Mouse (Mus musculus) midbrain, embryonic 16.5 days (tissue): ENCODE results near the gene Rpusd2. TPM values are rescaled to one million over a fixed set of nuclear protein-coding genes. Genes with fewer than 3 reads are reported as not detected.
"Not testable (repeated sequence)": the region's sequence is repeated elsewhere in the genome, so short reads cannot be mapped to it uniquely, and the experiment has no call there.

Experiments
- ATAC-seq: fragments of 200-750 bp; cut with Nextera tagmentation; 2 replicates; pipeline ENCODE4 v1.8.0; 2017; ENCODE audit warnings: moderate TSS enrichment
- H3K27ac ChIP-seq: fragments of 300-500 bp; sonication (generic); 2 replicates; pipeline ENCODE4 v1.5.1; 2014; ENCODE audit warnings: mild to moderate bottlenecking, low read length, mixed read lengths
- H3K27me3 ChIP-seq: fragments of 300-500 bp; sonication (generic); 2 replicates; pipeline ENCODE4 v1.6.1; 2014; ENCODE audit warnings: low read depth, low read length, mixed read lengths; ENCODE audit not compliant: control insufficient read depth, insufficient read depth
- H3K36me3 ChIP-seq: fragments of 300-500 bp; sonication (generic); 2 replicates; pipeline ENCODE4 v1.6.1; 2014; ENCODE audit warnings: mild to moderate bottlenecking, low read length, moderate library complexity, mixed read lengths; ENCODE audit not compliant: control insufficient read depth, insufficient read depth
- H3K4me1 ChIP-seq: fragments of 300-500 bp; sonication (generic); 2 replicates; pipeline ENCODE4 v1.6.1; 2014; ENCODE audit warnings: mild to moderate bottlenecking, low read length, mixed read lengths; ENCODE audit not compliant: control insufficient read depth, insufficient read depth
- H3K4me2 ChIP-seq: fragments of 300-500 bp; sonication (generic); 2 replicates; pipeline ENCODE4 v1.6.1; 2014; ENCODE audit warnings: mild to moderate bottlenecking, low read length, mixed read lengths
- H3K4me3 ChIP-seq: fragments of 300-500 bp; sonication (generic); 2 replicates; pipeline ENCODE4 v1.5.1; 2014; ENCODE audit warnings: low read depth, mild to moderate bottlenecking, low read length, moderate library complexity, mixed read lengths
- H3K9ac ChIP-seq: fragments of 300-500 bp; sonication (generic); 2 replicates; pipeline ENCODE4 v1.6.1; 2014; ENCODE audit warnings: low read depth, low read length, mixed read lengths
- H3K9me3 ChIP-seq: fragments of 300-500 bp; sonication (generic); replicated peaks from 2 replicates; pipeline ENCODE4 v1.6.1; 2014; ENCODE audit warnings: mild to moderate bottlenecking, low read length, mixed read lengths; ENCODE audit not compliant: control insufficient read depth, poor library complexity, severe bottlenecking
- WGBS: fragments of 180-500 bp; shearing (Covaris S2); extraction: QIAGEN DNeasy Blood & Tissue Kit; methylation state at CpG from one replicate; pipeline ENCODE4 v1.1.7; 2014; 5-methylcytosine and 5-hydroxymethylcytosine counted together
- polyA plus RNA-seq: library from polyadenylated mRNA; unstranded; fragments of >200 nt; fragmentation: Nextera tagmentation; extraction: Ambion mirVana; gene quantifications from 2 replicates; pipeline ENCODE4 v1.2.1, GENCODE M21; 2015

The Rpusd2 gene
- polyA plus RNA-seq, 1 experiment from 2014 or later: 4.5 TPM

DNA sequence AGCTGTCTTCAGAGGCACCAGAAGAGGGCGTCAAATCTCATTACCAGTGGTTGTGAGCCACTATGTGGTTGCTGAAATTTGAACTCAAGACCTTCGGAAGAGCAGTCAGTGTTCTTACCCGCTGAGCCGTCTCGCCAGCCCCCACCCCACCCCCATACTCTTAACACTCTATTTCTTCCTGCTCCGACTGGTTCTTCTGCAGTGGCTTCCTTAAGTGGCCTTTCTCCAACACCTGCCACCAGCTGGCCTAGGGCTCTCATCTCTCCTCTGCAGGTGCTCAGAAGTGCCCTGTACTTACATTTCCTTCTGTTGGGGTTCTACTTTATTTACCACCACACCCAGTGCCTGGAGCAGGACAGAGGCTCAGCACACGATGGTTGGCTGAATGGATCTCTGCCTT, 19.6 kb upstream of the Rpusd2 start:
- Histone ChIP-seq H3K36me3 (peaks cover 9% of the 10 kb centered on the region), H3K27me3 (no peaks in the 10 kb centered on the region), H3K4me1 (peaks cover 3% of the 10 kb centered on the region; the same call in 1 of the 2 replicates), H3K4me3 (no peak overlapping the region), H3K9me3 (no peaks in the 10 kb centered on the region), H3K9ac (no peak overlapping the region), H3K27ac (no peak overlapping the region), H3K4me2 (no peak overlapping the region)
- no peak for ATAC-seq
- 84% methylated on average over 7 of the region's 7 CpGs for WGBS

DNA sequence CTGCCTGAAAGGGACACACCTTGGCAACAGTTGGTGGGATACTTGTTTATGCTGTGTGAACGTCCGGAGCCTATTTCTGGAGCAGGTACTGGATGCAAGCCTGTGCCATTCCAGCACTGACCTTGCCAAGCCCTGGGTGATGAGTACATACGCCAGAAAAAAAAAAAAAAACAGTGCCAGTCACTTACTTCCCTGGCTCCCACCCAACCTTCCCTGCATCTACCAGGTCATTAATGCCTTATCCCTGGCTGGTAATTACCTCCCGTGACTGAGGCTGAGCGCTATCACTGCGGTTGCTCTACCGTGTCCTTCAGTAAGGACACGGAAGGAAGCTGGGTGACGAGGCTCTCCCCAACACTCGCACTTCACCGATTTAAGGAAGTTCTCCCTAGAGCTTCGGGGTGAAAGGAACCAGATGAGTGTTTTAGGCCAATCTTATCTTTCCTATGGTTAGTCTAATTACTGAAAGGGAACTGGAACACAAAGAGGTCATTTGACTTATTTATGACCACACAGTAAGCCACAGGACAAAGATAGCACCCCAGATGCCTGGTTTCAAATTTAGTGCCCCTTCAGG, 18.9 kb upstream of the Rpusd2 start:
- Histone ChIP-seq H3K27ac (no peak overlapping the region), H3K36me3 (peaks cover 9% of the 10 kb centered on the region), H3K27me3 (no peaks in the 10 kb centered on the region), H3K9ac (no peak overlapping the region), H3K4me3 (no peak overlapping the region), H3K4me1 (peaks cover 3% of the 10 kb centered on the region; the same call in 1 of the 2 replicates), H3K4me2 (no peak overlapping the region), H3K9me3 (no peaks in the 10 kb centered on the region)
- ATAC-seq: no peak
- WGBS: 78% methylated on average over 12 of the region's 12 CpGs

DNA sequence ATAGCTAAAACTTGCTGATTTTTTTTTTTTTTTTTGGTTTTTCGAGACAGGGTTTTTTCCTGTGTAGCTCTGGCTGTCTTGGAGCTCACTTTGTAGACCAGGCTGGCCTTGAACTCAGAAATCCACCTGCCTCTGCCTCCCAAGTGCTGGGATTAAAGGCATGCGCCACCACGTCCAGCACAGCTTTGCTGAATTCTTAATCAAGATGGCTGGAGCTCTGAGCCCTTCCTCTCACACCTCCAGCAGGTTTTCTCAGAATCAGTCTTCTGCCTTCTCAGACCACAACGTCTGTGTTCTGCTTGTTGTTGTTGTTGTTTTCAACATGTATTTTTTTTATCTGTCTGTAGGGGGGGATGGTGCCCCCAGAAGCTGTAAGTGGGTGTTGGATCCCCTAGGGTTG, 18.3 kb upstream of the Rpusd2 start:
- H3K4me1 ChIP-seq, H3K4me3 ChIP-seq, ATAC-seq, H3K27ac ChIP-seq, H3K9me3 ChIP-seq, H3K27me3 ChIP-seq, H3K9ac ChIP-seq, H3K4me2 ChIP-seq: not testable (repeated sequence)
- WGBS: 70% methylated on average over 4 of the region's 4 CpGs
- peaks cover 14% of the 10 kb centered on the region for H3K36me3 ChIP-seq

DNA sequence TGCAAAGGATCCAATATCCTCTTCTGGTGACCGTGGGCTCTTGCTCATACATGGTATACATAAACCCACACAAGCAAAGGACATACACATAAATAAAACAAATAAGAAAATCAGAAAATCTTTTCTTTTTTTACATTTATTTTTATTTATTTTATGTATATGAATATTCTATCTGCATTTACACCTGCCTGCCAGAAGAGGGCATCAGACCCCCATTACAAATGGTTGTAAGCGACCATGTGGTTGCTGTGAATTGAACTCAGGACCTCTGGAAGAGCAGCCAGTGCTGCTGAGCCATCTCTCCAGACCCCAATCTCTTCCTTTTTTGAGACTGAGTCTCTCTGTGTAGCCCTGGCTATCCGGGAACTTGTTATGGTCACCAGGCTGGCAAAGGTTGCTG, 16.9 kb upstream of the Rpusd2 start:
- Histone ChIP-seq H3K27me3 (no peaks in the 10 kb centered on the region), H3K4me3 (no peak overlapping the region), H3K27ac (no peak overlapping the region), H3K9me3 (no peaks in the 10 kb centered on the region), H3K9ac (no peak overlapping the region), H3K4me2 (no peak overlapping the region), H3K4me1 (peaks cover 3% of the 10 kb centered on the region; the same call in 1 of the 2 replicates), H3K36me3 (peaks cover 25% of the 10 kb centered on the region)
- 89% methylated on average over 3 of the region's 3 CpGs for WGBS
- ATAC-seq: no peak

DNA sequence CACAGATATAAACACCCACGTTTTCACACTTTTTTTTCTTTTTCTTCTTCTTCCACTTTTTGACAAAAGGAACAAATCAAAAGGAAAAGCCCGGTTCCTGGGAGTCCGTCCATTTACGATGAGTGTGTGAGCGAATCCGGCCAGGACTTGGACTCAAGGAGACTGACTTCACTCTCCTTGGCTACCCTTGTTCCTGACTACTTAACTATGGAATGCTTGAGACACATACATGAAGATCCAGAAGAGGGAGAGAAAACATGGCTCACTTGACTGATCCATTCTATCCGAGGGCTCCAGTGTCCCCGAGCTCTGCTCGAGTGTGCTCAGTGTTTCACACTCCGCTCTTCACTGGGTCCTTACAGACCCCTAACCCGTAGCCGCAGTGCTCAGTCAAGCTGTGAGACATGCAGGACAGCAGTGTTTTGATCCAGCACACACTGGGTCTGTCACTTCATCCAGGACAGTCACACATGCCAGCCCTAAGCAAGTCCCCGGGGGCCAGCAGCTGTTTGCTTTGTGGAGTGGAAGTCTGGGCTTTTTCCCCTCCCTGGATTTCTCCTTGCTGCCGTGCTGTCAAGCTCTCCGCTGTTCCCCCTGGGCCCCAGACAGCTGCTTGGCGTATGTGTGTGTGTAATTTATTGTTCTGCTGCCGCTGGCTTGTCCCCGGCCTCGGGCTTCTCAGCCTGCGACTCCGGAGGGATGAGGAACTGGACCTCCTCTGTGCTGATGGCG, 16.0 kb upstream of the Rpusd2 start:
- Histone ChIP-seq H3K4me3 (no peak overlapping the region), H3K9me3 (no peaks in the 10 kb centered on the region), H3K27ac (peak overlapping the region; percentile 61), H3K27me3 (no peaks in the 10 kb centered on the region), H3K4me1 (peaks cover 3% of the 10 kb centered on the region; the same call in 1 of the 2 replicates), H3K9ac (0 out of 2 replicates have a peak overlapping the region, but pooled peaks have one; percentile 20), H3K36me3 (peaks cover 25% of the 10 kb centered on the region), H3K4me2 (peak overlapping the region; percentile 26)
- peak; percentile 56 for ATAC-seq
- 50% methylated on average over 22 of the region's 22 CpGs for WGBS

DNA sequence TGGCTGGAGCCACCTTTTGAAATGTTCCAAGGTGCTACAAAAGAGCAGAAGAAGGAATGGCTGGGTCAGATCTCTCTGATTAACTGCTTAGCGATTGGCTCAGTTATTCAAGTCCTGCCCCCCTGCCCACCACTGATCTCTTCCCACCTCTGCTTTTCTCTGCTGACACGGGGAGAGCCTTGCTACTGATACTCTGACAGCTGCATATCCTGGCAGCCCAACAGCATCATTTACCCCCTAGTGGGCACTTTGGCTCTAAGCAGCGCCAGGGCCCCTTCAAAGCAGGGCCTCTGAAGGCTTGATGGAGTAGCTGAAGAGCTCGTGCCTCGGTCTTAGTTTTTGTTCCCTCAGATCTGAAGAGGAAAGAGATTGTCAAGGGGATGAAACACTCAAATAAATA, 15.5 kb upstream of the Rpusd2 start:
- Histone ChIP-seq H3K4me2 (peak overlapping the region; percentile 26), H3K9me3 (no peaks in the 10 kb centered on the region), H3K36me3 (peaks cover 25% of the 10 kb centered on the region), H3K4me1 (peaks cover 3% of the 10 kb centered on the region; the same call in 1 of the 2 replicates), H3K9ac (0 out of 2 replicates have a peak overlapping the region, but pooled peaks have one; percentile 20), H3K4me3 (no peak overlapping the region), H3K27me3 (no peaks in the 10 kb centered on the region), H3K27ac (peak overlapping the region; percentile 61)
- 10% methylated on average over 5 of the region's 5 CpGs for WGBS
- ATAC-seq: peak; percentile 80

DNA sequence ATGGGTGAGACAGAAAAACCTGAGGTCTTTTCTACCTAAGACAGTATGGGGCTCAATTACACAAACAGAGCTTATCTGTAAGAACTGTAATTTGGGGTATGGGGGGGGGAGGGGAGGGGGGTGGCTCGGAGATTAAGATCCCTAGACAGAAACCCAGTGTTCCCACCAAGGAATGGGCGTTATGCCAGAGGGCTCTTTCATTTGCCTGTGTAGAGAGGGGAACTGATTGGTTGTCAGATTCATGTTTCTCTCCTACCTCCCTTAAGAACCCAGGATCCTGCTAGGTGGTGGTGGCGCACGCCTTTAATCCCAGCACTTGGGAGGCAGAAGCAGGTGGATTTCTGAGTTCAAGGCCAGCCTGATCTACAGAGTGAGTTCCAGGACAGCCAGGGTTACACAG, 15.1 kb upstream of the Rpusd2 start:
- Histone ChIP-seq H3K36me3 (peaks cover 25% of the 10 kb centered on the region), H3K4me1 (peaks cover 3% of the 10 kb centered on the region; the same call in 1 of the 2 replicates), H3K4me2 (no peak overlapping the region), H3K27me3 (no peaks in the 10 kb centered on the region), H3K27ac (no peak overlapping the region), H3K9me3 (no peaks in the 10 kb centered on the region), H3K4me3 (no peak overlapping the region), H3K9ac (no peak overlapping the region)
- no peak for ATAC-seq
- WGBS: 37% methylated on average over 4 of the region's 4 CpGs

DNA sequence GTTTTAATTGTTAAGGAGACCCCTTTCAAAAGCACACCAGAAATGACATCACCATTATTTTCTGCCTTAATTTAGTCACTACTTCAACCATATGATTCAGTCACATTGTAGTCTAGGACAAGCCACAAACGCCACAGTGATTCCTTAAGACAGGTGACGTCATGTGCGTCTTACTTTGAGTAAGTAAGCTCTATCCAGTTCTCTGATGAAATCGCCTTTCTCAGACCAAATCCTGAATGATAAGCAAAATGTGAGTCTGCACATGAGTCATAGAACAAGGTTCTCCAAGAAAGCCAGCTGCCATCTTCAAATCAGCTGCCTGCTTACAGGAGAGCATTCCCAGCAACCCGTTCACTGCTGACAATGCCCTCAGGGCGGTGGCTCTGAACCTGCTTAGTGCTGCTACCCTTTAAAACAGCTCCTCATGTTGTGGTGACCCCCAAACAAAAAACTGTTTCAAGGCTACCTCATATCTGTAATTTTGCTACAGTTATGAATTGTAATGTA, 11.4 kb upstream of the Rpusd2 start:
- Histone ChIP-seq H3K4me3 (no peak overlapping the region), H3K4me2 (no peak overlapping the region), H3K9me3 (no peaks in the 10 kb centered on the region), H3K27ac (no peak overlapping the region), H3K27me3 (no peaks in the 10 kb centered on the region), H3K9ac (no peak overlapping the region), H3K4me1 (peaks cover 12% of the 10 kb centered on the region), H3K36me3 (peaks cover 22% of the 10 kb centered on the region)
- 94% methylated on average over 6 of the region's 6 CpGs for WGBS
- no peak for ATAC-seq
